Mouse (Mus musculus): Measurements from ENCODE around the gene Dars2. TPM values are rescaled to one million over a fixed set of nuclear protein-coding genes. Genes with fewer than 3 reads are reported as not detected.
"Not testable (repeated sequence)": the region's sequence is repeated elsewhere in the genome, so short reads cannot be mapped to it uniquely, and the experiment has no call there.

Dars2 gene
- polyA plus RNA-seq, 1 experiment = 15.1 TPM

DNA sequence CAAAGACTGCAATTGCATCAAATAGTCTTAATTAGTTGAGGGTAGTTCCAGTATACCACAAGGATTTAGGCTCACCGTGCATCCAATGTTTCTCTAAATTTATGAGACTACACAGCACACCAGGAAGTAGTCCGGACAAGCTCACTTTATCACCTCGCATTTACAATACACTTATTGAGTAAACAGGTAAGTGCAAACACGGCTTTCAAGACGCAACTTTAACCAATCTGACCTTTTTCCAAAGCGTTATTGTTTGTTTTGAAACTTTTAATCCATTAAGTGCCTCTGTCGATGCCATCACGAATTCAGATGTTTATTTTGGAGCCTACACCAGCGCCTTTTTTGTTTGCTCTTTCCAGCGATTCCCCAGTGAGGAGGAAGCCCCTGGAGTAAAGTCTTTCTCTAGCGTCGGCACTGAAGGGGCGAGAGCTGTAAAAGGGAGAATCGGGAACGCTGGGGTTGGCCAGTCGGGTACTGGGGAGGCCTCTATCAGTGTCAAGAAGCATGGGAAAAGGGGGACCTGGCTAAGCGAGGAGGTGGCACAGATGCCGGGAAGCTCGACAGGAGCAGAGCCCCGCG lies 36.5 kb downstream of the Dars2 start:
- 1% methylated on average over 21 of the region's 21 CpGs for WGBS
- Histone ChIP-seq H3K27ac (ENCODE audit: control insufficient read depth, insufficient read depth, low read depth, low read length, poor library complexity) (peak overlapping the region; percentile 92), H3K4me3 (replicated peaks; ENCODE audit: control insufficient read depth, low read depth, low read length) (peak overlapping the region; percentile 74), H3K4me1 (ENCODE audit: control insufficient read depth, insufficient read depth, low read length) (peaks cover 1% of the 10 kb centered on the region; the same call in 1 of the 2 replicates)
- TF ChIP-seq CTCF (IDR thresholded peaks at IDR 0.05; ENCODE audit: control insufficient read depth, insufficient read depth, low read length) = no peak
- TF ChIP-seq POLR2A (IDR thresholded peaks at IDR 0.05; ENCODE audit: borderline replicate concordance, control insufficient read depth, low read depth, low read length) = no peak

DNA sequence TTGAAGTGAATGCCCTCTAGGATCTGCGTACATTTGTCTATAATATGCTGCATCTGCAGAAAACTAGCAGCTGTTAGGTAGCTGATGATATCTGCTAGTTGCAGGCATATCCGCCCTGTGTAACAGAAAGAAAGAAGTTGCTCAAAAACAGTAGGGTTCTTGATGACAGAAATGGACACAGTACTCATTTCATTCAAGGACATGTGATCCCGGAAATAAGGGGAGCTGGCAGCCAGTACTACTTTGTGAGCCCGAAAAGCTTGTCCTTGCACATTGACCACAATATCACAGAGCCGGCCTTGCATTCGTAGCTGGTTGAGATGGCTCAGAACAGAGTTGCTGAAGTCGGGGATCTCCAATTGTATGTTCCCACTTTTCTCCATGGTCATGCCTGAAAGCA lies 38.1 kb downstream of the Dars2 start:
- Histone ChIP-seq H3K27ac (ENCODE audit: control insufficient read depth, insufficient read depth, low read depth, low read length, poor library complexity) (no peak overlapping the region), H3K4me3 (replicated peaks; ENCODE audit: control insufficient read depth, low read depth, low read length) (no peak overlapping the region), H3K4me1 (ENCODE audit: control insufficient read depth, insufficient read depth, low read length) (peaks cover 1% of the 10 kb centered on the region; the same call in 1 of the 2 replicates)
- 72% methylated on average over 7 of the region's 7 CpGs for WGBS
- TF ChIP-seq CTCF (IDR thresholded peaks at IDR 0.05; ENCODE audit: control insufficient read depth, insufficient read depth, low read length) (no peak), POLR2A (IDR thresholded peaks at IDR 0.05; ENCODE audit: borderline replicate concordance, control insufficient read depth, low read depth, low read length) (no peak)

DNA sequence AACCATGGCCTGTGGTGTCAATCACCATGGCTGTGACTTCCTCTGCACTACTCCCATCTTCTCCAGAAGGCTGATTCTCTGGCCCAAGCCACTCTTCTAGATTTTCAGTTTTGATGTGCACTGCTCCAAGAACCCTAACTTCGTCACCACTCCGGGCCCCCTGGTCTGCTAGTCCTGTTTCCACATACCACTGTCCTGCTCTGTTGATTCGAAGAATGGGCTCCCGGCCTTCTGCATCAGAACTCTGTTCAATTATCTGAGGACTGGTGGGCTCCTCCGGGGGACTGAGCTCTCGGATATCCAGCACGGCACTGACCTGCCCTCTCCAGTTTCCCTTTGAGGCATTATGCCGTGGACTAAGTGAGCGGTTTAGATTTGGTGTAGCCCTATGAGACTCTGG lies 38.6 kb downstream of the Dars2 start:
- Histone ChIP-seq H3K4me1 (ENCODE audit: control insufficient read depth, insufficient read depth, low read length) (peaks cover 1% of the 10 kb centered on the region; the same call in 1 of the 2 replicates), H3K27ac (ENCODE audit: control insufficient read depth, insufficient read depth, low read depth, low read length, poor library complexity) (no peak overlapping the region)
- WGBS = 81% methylated on average over 9 of the region's 9 CpGs

DNA sequence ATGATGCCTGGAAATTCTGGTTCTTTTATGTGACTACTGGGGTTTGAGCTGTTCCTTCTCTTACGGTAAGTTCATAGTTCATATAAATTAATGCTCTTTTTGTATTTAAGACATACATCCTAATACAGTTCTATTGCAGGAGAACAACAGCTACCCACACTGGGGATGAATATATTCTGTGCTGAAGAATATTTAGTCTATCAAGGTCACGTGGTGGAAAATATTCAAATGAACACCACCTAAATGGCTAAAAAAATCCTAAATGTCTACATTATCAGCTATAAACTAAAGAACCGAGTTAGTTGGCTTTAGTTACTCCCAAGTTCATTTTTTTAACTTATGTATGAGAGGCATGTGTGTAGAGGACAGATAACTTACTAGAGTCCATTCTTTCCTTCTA lies 40.4 kb downstream of the Dars2 start:
- Histone ChIP-seq H3K4me1 (ENCODE audit: control insufficient read depth, insufficient read depth, low read length) (no peaks in the 10 kb centered on the region), H3K4me3 (replicated peaks; ENCODE audit: control insufficient read depth, low read depth, low read length) (no peak overlapping the region), H3K27ac (ENCODE audit: control insufficient read depth, insufficient read depth, low read depth, low read length, poor library complexity) (no peak overlapping the region)
- 75% methylated on average over 3 of the region's 3 CpGs for WGBS
- TF ChIP-seq CTCF (IDR thresholded peaks at IDR 0.05; ENCODE audit: control insufficient read depth, insufficient read depth, low read length) = no peak
- no peak for TF ChIP-seq POLR2A (IDR thresholded peaks at IDR 0.05; ENCODE audit: borderline replicate concordance, control insufficient read depth, low read depth, low read length)

More for the DNA sequence above, 38.6 kb downstream of the Dars2 start:
- no peak overlapping the region for H3K4me3 ChIP-seq (replicated peaks; ENCODE audit: control insufficient read depth, low read depth, low read length)
- TF ChIP-seq POLR2A (IDR thresholded peaks at IDR 0.05; ENCODE audit: borderline replicate concordance, control insufficient read depth, low read depth, low read length) = no peak
- TF ChIP-seq CTCF (IDR thresholded peaks at IDR 0.05; ENCODE audit: control insufficient read depth, insufficient read depth, low read length) = no peak

GRCm38 (mm10) chr1:161028427-161028826 lies 42.0 kb downstream of the Dars2 start:
- not testable (repeated sequence) for H3K4me3 ChIP-seq (replicated peaks; ENCODE audit: control insufficient read depth, low read depth, low read length); H3K27ac ChIP-seq (ENCODE audit: control insufficient read depth, insufficient read depth, low read depth, low read length, poor library complexity); H3K4me1 ChIP-seq (ENCODE audit: control insufficient read depth, insufficient read depth, low read length)
- 63% methylated on average over 1 of the region's 1 CpGs for WGBS

DNA sequence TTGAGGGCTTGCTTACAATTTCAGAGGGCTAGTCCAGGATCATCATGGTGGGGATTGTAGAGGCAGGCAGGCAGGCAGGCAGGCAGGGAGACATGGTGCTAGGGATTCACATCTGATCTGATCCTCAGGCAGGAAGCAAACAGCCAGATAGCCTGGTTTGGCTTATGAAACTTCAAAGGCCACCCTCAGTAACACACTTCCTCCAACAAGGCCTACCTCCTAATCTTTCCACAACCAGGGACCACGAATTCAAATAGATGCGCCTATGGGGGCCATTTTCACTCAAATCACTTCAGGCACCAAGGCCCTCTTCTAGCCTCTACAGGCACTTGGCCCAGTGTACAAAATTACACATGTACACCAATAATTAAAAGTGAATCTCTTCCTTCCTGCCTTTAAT lies 43.3 kb downstream of the Dars2 start:
- 54% methylated on average over 2 of the region's 2 CpGs for WGBS
- Histone ChIP-seq H3K4me3 (replicated peaks; ENCODE audit: control insufficient read depth, low read depth, low read length) (no peak overlapping the region), H3K27ac (ENCODE audit: control insufficient read depth, insufficient read depth, low read depth, low read length, poor library complexity) (no peak overlapping the region), H3K4me1 (ENCODE audit: control insufficient read depth, insufficient read depth, low read length) (no peaks in the 10 kb centered on the region)
- TF ChIP-seq CTCF (IDR thresholded peaks at IDR 0.05; ENCODE audit: control insufficient read depth, insufficient read depth, low read length) (no peak), POLR2A (IDR thresholded peaks at IDR 0.05; ENCODE audit: borderline replicate concordance, control insufficient read depth, low read depth, low read length) (no peak)

- TF ChIP-seq POLR2A (IDR thresholded peaks at IDR 0.05; ENCODE audit: borderline replicate concordance, control insufficient read depth, low read depth, low read length) (no peak), CTCF (IDR thresholded peaks at IDR 0.05; ENCODE audit: control insufficient read depth, insufficient read depth, low read length) (no peak)
- WGBS = 88% methylated on average over 5 of the region's 5 CpGs
These were observed 44.8 kb downstream of the Dars2 start for GRCm38 (mm10) chr1:161025410-161026210.

DNA sequence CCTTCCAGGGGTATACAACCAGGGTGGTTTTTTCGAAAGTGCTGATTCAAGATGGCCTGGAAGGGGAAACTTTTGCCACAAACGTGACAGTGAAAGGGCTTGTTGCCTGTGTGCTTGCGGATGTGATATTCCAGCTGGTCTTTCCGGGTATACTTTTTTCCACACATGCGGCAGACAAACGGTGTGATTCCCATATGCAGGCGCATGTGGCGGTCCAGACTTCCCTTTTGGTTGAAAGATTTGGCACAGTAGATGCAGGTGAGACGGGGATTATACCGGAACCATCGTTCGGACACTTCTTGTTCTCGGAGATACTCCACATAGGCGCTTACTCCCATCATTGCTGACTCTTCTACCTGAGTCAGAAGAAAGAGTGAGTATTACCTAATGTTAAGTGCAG lies 50.4 kb downstream of the Dars2 start:
- H3K4me3 ChIP-seq (replicated peaks; ENCODE audit: control insufficient read depth, low read depth, low read length) = no peak overlapping the region
- no peaks in the 10 kb centered on the region for H3K4me1 ChIP-seq (ENCODE audit: control insufficient read depth, insufficient read depth, low read length)
- TF ChIP-seq CTCF (IDR thresholded peaks at IDR 0.05; ENCODE audit: control insufficient read depth, insufficient read depth, low read length) (no peak), POLR2A (IDR thresholded peaks at IDR 0.05; ENCODE audit: borderline replicate concordance, control insufficient read depth, low read depth, low read length) (no peak)
- 88% methylated on average over 14 of the region's 14 CpGs for WGBS
- H3K27ac ChIP-seq (ENCODE audit: control insufficient read depth, insufficient read depth, low read depth, low read length, poor library complexity) = no peak overlapping the region

More at GRCm38 (mm10) chr1:161025410-161026210, 44.8 kb downstream of the Dars2 start:
- Histone ChIP-seq H3K27ac (ENCODE audit: control insufficient read depth, insufficient read depth, low read depth, low read length, poor library complexity) (no peak overlapping the region), H3K4me1 (ENCODE audit: control insufficient read depth, insufficient read depth, low read length) (no peaks in the 10 kb centered on the region), H3K4me3 (replicated peaks; ENCODE audit: control insufficient read depth, low read depth, low read length) (no peak overlapping the region)
